Mouse (Mus musculus) forebrain, embryonic 15.5 days (tissue): ENCODE measurements around the gene Top2a. TPM values are rescaled to one million over a fixed set of nuclear protein-coding genes. Genes with fewer than 3 reads are reported as not detected.

Experiments used
- ATAC-seq: fragments of 200-750 bp; cut with Nextera tagmentation; replicated peaks from 2 replicates; pipeline ENCODE4 v1.8.0; 2017; ENCODE audit warnings: mild to moderate bottlenecking, moderate TSS enrichment, moderate library complexity
- H3K27ac ChIP-seq: fragments of 300-500 bp; sonication (generic); replicated peaks from 2 replicates; pipeline ENCODE4 v1.5.1; 2015; ENCODE audit warnings: mild to moderate bottlenecking, inconsistent platforms
- H3K27me3 ChIP-seq: fragments of 300-500 bp; sonication (generic); 2 replicates; pipeline ENCODE4 v1.6.1; 2015; ENCODE audit warnings: inconsistent platforms
- H3K36me3 ChIP-seq: fragments of 300-500 bp; sonication (generic); 2 replicates; pipeline ENCODE4 v1.6.1; 2015; ENCODE audit warnings: mild to moderate bottlenecking, inconsistent platforms
- H3K4me1 ChIP-seq: fragments of 300-500 bp; sonication (generic); 2 replicates; pipeline ENCODE4 v1.6.1; 2015; ENCODE audit warnings: inconsistent platforms
- H3K4me2 ChIP-seq: fragments of 300-500 bp; sonication (generic); replicated peaks from 2 replicates; pipeline ENCODE4 v1.6.1; 2015; ENCODE audit warnings: mild to moderate bottlenecking, inconsistent platforms
- H3K4me3 ChIP-seq: fragments of 300-500 bp; sonication (generic); 2 replicates; pipeline ENCODE4 v1.5.1; 2015; ENCODE audit warnings: mild to moderate bottlenecking, inconsistent platforms
- H3K9ac ChIP-seq: fragments of 300-500 bp; sonication (generic); replicated peaks from 2 replicates; pipeline ENCODE4 v1.6.1; 2015; ENCODE audit warnings: mild to moderate bottlenecking, inconsistent platforms
- H3K9me3 ChIP-seq: fragments of 300-500 bp; sonication (generic); 2 replicates; pipeline ENCODE4 v1.6.1; 2016; ENCODE audit warnings: inconsistent platforms
- WGBS: fragments of 180-500 bp; shearing (Covaris S2); methylation state at CpG from one replicate; pipeline ENCODE4 v1.1.7; 2015; ENCODE audit warnings: mixed read lengths; 5-methylcytosine and 5-hydroxymethylcytosine counted together
- polyA plus RNA-seq: library from polyadenylated mRNA; unstranded; fragments of >200 nt; fragmentation: Nextera tagmentation; extraction: Ambion mirVana; gene quantifications from 2 replicates; pipeline ENCODE4 v1.2.1, GENCODE M21; 2015

The Top2a gene
- polyA plus RNA-seq, 1 experiment from 2014 or later: 126 TPM

DNA sequence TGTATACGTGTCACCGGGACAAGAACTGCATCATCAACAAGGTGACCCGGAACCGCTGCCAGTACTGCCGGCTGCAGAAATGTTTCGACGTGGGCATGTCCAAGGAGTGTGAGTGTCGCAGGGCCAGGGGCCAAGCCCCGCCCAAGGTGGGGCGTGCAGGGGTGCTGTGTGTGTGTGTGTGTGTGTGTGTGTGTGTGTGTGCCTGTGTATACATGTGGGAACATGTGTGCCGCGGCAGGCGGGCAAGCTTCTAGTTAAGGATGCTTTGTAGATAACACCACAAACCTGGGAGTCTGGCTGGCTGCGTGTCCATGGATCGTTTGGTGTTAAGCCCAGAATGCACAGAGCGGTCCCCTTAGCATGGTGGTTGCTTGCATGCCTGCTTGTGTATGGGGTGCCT lies 55.9 kb downstream of the Top2a start:
- Histone ChIP-seq H3K27ac (peak overlapping the region; percentile 95), H3K9ac (no peak overlapping the region), H3K4me2 (peak overlapping the region; percentile 43; the same call in 1 of the 2 replicates), H3K36me3 (0 out of 2 replicates have a peak, but pooled peaks cover 5% of the 10 kb centered on the region), H3K9me3 (no peaks in the 10 kb centered on the region), H3K27me3 (no peaks in the 10 kb centered on the region; the same call in 1 of the 2 replicates), H3K4me1 (peaks cover 90% of the 10 kb centered on the region), H3K4me3 (no peak overlapping the region)
- WGBS: 55% methylated on average over 16 of the region's 16 CpGs
- ATAC-seq: no peak

DNA sequence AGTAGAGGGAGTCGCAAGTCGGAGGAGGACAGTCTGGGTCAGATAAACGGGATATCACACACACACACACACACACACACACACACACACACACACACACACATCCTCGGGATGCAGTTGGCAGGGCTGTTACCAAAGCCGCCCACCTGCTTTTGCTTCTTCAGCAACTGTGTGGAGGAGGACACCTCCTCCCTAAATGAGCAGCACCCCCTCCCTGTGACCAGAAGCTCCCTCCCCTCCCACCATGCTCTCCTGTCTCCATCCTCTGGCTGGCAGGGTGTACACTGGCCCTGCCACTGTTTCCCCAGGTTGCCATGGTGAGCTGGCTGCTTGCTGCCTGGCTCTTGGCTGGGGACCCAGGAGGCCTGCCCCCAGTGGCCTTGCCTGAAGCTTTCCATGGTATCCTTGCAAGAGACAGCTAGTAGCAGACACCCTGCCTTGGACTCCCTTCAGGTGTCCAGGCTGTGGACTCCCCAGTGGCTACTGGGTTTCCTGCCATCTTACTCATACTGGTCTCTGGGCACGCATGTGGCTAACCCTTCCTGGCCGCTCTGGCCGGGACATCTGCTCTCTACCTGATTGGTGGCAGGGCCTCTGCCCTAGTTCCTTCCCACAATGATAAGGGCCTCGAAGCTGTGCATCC lies 57.4 kb downstream of the Top2a start:
- WGBS: 30% methylated on average over 9 of the region's 9 CpGs
- no peak overlapping the region for H3K9ac ChIP-seq

DNA sequence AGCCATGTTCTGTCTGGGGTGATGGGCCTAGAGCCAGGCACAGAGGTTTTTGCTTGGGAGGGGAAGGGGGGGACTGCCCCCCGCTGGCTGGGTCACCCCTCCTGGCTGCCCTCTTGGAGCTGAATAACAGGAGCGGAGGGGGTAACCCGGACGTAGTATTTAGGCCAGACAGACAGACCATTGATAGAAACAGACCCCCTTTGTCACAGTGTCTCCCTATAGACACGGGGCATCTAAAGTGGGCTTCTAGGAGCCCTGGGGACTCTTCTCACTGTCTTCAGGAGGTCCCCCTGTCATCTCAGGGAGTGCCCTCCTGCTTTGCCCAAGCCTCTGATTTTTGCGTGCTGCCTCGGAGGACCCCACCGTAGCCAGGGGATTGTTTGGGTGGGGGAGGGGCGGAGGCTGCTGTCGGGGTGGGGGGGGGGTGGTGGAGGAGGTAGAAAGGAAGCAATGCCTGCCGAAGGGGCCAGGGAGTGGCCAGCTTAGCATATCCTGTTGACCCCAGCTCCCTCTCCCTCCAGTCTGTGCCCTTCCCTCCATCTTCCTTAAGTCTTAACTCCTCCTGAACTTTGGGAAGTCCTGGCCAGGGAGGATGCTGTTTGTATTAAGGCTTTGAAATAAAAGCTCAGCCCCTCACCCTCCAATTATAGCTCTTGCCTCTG lies 58.4 kb downstream of the Top2a start:
- Histone ChIP-seq H3K4me1 (peaks cover 98% of the 10 kb centered on the region), H3K9ac (0 out of 2 replicates have a peak overlapping the region, but pooled peaks have one; percentile 27), H3K9me3 (no peaks in the 10 kb centered on the region), H3K4me3 (no peak overlapping the region), H3K27me3 (peaks cover 12% of the 10 kb centered on the region; the same call in 1 of the 2 replicates), H3K4me2 (peak overlapping the region; percentile 98), H3K27ac (no peak overlapping the region), H3K36me3 (no peaks in the 10 kb centered on the region)
- no peak for ATAC-seq
- 6% methylated on average over 11 of the region's 11 CpGs for WGBS

More for the DNA sequence above, 57.4 kb downstream of the Top2a start:
- no peak overlapping the region for H3K4me3 ChIP-seq
- peaks cover 11% of the 10 kb centered on the region; the same call in 1 of the 2 replicates for H3K27me3 ChIP-seq
- H3K9me3 ChIP-seq: no peaks in the 10 kb centered on the region
- H3K4me1 ChIP-seq: peaks cover 98% of the 10 kb centered on the region
- H3K27ac ChIP-seq: peak overlapping the region; percentile 95
- H3K4me2 ChIP-seq: no peak overlapping the region
- ATAC-seq: no peak; the same call in 1 of the 2 replicates
- H3K36me3 ChIP-seq: no peaks in the 10 kb centered on the region

DNA sequence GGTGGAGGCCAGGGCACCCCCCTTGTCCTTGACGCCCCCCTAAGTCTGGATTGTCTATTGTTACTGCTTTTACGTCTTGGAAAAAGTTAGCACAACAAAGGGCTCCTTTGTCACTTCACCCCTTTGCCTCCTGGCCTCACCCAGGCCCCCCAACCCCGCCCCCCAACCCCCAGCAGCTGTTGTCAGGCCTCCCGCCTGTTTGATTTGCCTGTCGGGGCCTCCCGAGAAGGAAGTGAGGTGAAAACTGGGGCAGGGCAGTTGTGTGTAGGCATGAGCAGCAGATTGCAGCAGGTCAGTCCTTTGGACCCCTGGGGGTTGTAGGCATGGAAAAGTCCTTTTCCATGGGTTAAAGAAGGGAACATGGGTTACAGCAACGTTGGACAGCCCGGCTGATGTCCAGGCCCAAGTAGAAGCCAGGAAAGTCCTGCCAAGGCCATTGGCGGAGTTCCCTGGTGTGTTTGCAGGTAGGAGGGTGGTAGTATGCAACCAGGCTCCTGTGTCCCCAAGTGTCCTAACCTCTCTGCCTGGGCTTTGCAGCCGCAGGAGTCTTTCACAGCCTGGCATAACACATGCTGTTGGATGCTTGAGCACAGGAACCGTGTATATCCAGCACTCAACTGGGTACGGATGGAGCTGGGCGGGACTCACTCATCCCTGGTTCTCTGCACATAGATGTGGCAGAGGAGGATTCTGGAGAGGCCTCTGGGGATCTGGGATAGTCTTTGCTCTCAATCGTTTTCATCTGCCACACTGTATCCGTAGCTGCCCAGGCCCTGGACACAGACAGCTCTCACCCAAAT lies 59.2 kb downstream of the Top2a start:
- Histone ChIP-seq H3K27ac (peak overlapping the region; percentile 75; the same call in 1 of the 2 replicates), H3K4me1 (peaks cover 98% of the 10 kb centered on the region), H3K4me2 (peak overlapping the region; percentile 98), H3K27me3 (peaks cover 12% of the 10 kb centered on the region; the same call in 1 of the 2 replicates), H3K9me3 (no peaks in the 10 kb centered on the region), H3K4me3 (no peak overlapping the region), H3K36me3 (no peaks in the 10 kb centered on the region), H3K9ac (0 out of 2 replicates have a peak overlapping the region, but pooled peaks have one; percentile 27)
- no peak for ATAC-seq
- WGBS: 29% methylated on average over 15 of the region's 15 CpGs

DNA sequence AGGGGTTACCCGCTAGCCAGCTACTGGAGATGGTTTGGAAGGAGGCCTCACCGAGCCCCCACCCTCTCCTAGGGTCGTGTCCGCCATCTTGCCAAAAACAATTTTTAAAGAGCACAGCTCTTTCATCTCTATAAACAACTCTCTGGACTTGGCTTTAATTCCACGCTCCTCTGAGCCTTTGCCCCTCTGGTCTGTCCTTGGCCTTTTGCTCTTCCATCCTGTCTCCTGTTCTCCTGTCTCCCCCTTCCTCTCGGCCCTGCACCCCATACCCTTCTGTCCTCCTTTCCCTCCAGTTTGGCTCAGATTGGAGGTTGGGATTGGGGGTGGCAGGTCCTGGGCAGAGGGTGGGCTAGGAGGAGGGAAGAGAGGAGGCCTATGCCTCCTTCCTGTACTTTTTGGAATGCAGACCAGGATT lies 59.8 kb downstream of the Top2a start:
- 45% methylated on average over 6 of the region's 6 CpGs for WGBS
- ATAC-seq: no peak
- Histone ChIP-seq H3K4me1 (peaks cover 98% of the 10 kb centered on the region), H3K4me3 (no peak overlapping the region), H3K27ac (peak overlapping the region; percentile 75), H3K36me3 (no peaks in the 10 kb centered on the region), H3K4me2 (peak overlapping the region; percentile 98), H3K27me3 (peaks cover 12% of the 10 kb centered on the region; the same call in 1 of the 2 replicates), H3K9me3 (no peaks in the 10 kb centered on the region), H3K9ac (no peak overlapping the region)

DNA sequence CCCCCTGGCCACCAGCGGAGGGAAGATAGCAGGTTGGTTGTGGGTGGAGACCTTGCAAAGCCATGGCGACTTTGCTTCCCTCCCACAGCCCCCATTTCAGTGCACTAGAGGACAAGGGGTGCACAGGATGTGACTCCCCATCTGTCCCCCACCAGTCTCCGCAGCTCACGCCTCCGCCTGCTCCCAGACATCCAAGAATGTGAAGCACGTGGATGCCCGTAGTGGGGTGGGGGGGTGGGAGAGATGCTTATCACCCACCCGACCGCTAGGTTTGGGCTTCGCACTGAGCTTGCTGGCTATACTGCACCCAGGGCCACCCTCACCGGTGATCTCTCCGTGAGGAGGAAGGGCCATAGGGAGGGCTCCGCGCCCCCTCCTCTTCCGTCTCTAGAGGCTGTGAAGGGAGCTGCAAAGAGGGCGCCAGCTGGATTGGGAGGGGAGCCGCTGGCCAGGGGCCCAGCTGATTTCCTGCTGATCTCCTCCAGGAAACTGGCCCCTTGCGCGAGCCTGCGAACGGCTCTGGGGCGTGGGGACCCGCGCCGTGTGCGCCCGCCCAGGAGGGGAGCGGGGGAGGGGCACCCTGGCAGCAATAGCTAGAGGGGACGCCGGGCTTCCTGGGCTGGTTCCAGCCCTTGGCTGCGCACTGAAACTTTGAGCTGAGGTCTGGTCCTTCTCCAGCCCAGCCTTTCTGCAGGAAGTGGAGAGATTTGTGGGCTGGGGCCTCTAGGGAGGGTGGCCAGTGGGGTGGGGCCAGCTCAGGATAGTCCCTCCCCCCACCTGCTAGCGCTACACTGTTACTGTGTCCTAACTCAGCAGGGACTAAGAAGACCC lies 60.6 kb downstream of the Top2a start:
- ATAC-seq: peak; percentile 58
- Histone ChIP-seq H3K9me3 (no peaks in the 10 kb centered on the region), H3K4me3 (peak overlapping the region; percentile 44), H3K27me3 (peaks cover 12% of the 10 kb centered on the region; the same call in 1 of the 2 replicates), H3K4me2 (peak overlapping the region; percentile 98), H3K27ac (peak overlapping the region; percentile 75), H3K36me3 (no peaks in the 10 kb centered on the region), H3K4me1 (peaks cover 90% of the 10 kb centered on the region), H3K9ac (peak overlapping the region; percentile 57)
- WGBS: under 1% methylated on average over 32 of the region's 32 CpGs

DNA sequence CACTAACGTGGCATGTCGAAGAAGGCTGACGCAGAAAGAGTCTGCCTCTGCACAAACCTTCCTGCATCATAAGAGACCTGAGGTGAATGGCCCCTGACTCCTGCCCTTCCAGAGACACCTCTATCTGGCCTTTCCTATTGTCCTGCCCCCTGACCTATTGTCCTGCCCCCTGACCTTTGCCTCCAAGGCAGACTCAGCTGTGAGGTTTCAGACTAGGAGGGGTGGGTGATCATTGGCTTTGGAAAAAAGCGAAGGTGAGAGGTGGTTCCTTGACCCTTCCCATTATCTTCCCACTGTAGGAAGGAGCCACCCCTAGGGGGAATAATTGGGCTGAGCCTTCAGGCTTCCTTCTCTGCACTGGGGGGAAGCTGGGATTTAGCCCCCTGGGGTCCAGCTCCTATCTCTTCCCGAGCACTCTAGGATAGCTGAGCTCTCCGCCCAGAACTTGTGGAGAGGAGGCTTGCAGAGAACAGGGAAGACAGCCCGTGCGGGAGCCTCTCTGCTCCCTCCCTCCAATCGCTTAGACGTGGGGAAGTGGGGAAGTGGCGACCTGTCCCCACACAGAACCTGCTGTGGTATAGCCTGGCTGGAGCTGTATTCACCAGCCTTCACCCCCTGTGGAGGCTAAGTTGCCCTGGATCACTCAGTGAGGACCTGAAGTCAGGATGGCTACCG lies 61.4 kb downstream of the Top2a start:
- Histone ChIP-seq H3K4me3 (peak overlapping the region; percentile 44), H3K27ac (peak overlapping the region; percentile 75), H3K9ac (peak overlapping the region; percentile 57; the same call in 1 of the 2 replicates), H3K36me3 (no peaks in the 10 kb centered on the region), H3K9me3 (no peaks in the 10 kb centered on the region), H3K4me1 (peaks cover 82% of the 10 kb centered on the region), H3K4me2 (peak overlapping the region; percentile 98), H3K27me3 (peaks cover 12% of the 10 kb centered on the region; the same call in 1 of the 2 replicates)
- 14% methylated on average over 12 of the region's 12 CpGs for WGBS
- no peak for ATAC-seq

DNA sequence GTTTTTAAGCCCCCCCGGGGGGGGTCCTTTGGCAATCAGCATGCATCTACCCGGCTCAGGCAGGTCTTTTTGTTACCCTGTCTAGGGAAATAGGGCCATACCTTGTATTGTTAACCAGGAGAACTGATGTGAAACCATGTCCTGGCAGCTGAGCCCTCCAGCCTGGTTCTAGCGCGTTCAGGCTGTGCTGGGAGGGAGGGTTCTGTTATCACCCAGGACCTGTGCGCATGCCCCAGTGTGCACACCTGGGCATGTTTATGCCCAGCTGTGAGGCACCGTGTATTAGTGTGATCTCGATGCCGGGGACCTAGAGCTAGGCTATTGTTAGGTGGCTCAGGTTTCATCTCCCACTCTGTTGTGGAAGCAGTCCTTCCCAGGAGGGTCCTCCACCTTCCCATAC lies 62.2 kb downstream of the Top2a start:
- WGBS: 13% methylated on average over 8 of the region's 8 CpGs
- Histone ChIP-seq H3K9ac (peak overlapping the region; percentile 54; the same call in 1 of the 2 replicates), H3K4me1 (peaks cover 74% of the 10 kb centered on the region), H3K9me3 (no peaks in the 10 kb centered on the region), H3K4me3 (peak overlapping the region; percentile 62), H3K27ac (0 out of 2 replicates have a peak overlapping the region, but pooled peaks have one; percentile 15), H3K36me3 (no peaks in the 10 kb centered on the region), H3K27me3 (peaks cover 12% of the 10 kb centered on the region; the same call in 1 of the 2 replicates), H3K4me2 (peak overlapping the region; percentile 98)
- no peak for ATAC-seq

DNA sequence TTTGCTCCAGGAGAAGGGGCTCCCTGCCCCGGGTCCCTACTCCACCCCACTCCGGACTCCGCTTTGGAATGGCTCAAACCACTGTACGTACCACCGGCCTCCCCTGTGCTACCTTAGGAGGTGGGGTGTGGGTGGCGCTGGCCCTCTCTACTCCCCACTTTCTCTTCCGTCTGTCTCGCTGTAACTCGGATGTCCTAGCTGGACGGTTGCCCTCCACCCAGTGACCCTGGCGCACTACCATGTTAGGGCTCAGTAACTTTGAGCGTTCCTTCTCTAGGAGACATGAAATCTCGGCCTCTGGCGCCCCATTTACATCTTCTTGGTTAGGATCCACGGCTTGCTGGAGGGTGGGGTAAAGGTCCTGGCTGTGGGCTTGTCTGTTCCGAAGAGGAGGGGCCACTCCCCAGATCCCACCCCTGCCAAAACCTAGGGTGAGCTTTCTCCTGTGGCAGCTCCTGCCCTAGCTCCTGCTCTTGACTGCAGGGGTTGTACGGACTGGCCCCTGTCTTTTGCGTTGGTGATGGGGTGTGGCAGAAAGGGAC lies 62.9 kb downstream of the Top2a start:
- ATAC-seq: no peak
- 0 out of 2 replicates have a peak overlapping the region, but pooled peaks have one; percentile 15 for H3K27ac ChIP-seq
- peak overlapping the region; percentile 98 for H3K4me2 ChIP-seq
- H3K9me3 ChIP-seq: no peaks in the 10 kb centered on the region
- H3K4me3 ChIP-seq: peak overlapping the region; percentile 62
- H3K36me3 ChIP-seq: no peaks in the 10 kb centered on the region
- peaks cover 12% of the 10 kb centered on the region; the same call in 1 of the 2 replicates for H3K27me3 ChIP-seq
- peaks cover 67% of the 10 kb centered on the region for H3K4me1 ChIP-seq
- peak overlapping the region; percentile 54 for H3K9ac ChIP-seq
- 8% methylated on average over 18 of the region's 18 CpGs for WGBS

DNA sequence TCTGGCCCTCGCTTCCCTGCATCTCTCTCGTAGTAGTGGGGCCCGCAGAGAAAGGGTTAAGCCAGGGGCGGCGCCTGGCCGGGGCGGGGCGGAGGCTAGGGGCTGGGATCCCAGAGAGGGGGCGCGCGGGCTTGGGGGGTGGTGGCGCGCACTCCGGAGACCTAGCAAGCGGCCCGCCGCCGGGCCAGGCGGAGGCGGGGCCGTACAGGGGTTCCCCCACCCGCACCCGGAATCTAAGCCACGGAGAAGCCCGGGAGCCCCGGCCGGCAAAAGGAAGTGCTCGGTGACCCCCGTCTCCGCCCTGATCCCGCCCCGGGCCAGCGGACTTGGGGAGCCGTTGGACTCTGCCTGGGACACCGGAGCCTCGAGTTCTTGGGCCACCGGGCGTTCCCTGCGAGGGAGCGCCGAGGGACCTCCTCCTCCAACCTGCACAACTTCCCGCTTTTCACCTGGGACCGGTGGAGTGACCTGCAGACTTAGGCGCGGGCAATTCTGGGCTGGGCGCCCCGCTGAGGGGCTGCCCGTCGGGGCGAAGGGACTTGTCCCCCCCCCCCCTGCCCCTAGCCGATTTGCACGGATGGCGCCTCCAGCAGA lies 63.6 kb downstream of the Top2a start:
- WGBS: under 1% methylated on average over 50 of the region's 53 CpGs
- H3K27ac ChIP-seq: peak overlapping the region; percentile 65; the same call in 1 of the 2 replicates
- H3K9ac ChIP-seq: peak overlapping the region; percentile 54
- no peaks in the 10 kb centered on the region for H3K36me3 ChIP-seq
- peaks cover 12% of the 10 kb centered on the region; the same call in 1 of the 2 replicates for H3K27me3 ChIP-seq
- peak; percentile 2 for ATAC-seq
- H3K4me2 ChIP-seq: peak overlapping the region; percentile 98
- H3K4me3 ChIP-seq: peak overlapping the region; percentile 62
- no peaks in the 10 kb centered on the region for H3K9me3 ChIP-seq
- peaks cover 66% of the 10 kb centered on the region for H3K4me1 ChIP-seq
